Mouse (Mus musculus) MEL (cell line): ENCODE results near the gene Elk3. TPM values are rescaled to one million over a fixed set of nuclear protein-coding genes. Genes with fewer than 3 reads are reported as not detected.

Experiments used
- DNase-seq: peaks from one replicate; pipeline ENCODE4 v3.0.0; 2011; ENCODE audit warnings: low read depth, low spot score
- H3K27ac ChIP-seq: 2 replicates; pipeline ENCODE4 v1.5.1; 2012; ENCODE audit warnings: low read depth, mild to moderate bottlenecking, control low read depth, low read length, moderate library complexity; ENCODE audit not compliant: control insufficient read depth
- H3K27me3 ChIP-seq, 2 experiments: fragments of 150-350 bp in 1 of 2; sonication (generic) in 1 of 2; 2 replicates each; pipeline ENCODE4 v1.6.1; 2012; ENCODE audit warnings: low read length in 2 of 2, mild to moderate bottlenecking in 2 of 2, improper control_type of control experiment in 1 of 2, moderate library complexity in 1 of 2; ENCODE audit not compliant: insufficient read depth in 2 of 2, control insufficient read depth in 1 of 2
- H3K36me3 ChIP-seq, 2 experiments: 2 replicates each; pipeline ENCODE4 v1.6.1; 2012 to 2014; ENCODE audit warnings: low read length in 2 of 2, improper control_type of control experiment in 1 of 2, inconsistent platforms in 1 of 2, mild to moderate bottlenecking in 1 of 2; ENCODE audit not compliant: insufficient read depth in 2 of 2, control insufficient read depth in 1 of 2
- H3K4me1 ChIP-seq, 2 experiments: fragments of 150-350 bp in 1 of 2; sonication (generic) in 1 of 2; 2 replicates each; pipeline ENCODE4 v1.6.1; 2012; ENCODE audit warnings: low read length in 2 of 2, improper control_type of control experiment in 1 of 2, mild to moderate bottlenecking in 1 of 2; ENCODE audit not compliant: insufficient read depth in 2 of 2, control insufficient read depth in 1 of 2
- H3K4me3 ChIP-seq, 2 experiments: fragments of 150-350 bp in 1 of 2; sonication (generic) in 1 of 2; 2 replicates each; pipeline ENCODE4 v1.5.1; 2012; ENCODE audit warnings: low read depth in 2 of 2, low read length in 2 of 2, mild to moderate bottlenecking in 2 of 2, moderate library complexity in 2 of 2, control low read depth in 1 of 2, improper control_type of control experiment in 1 of 2; ENCODE audit not compliant: control insufficient read depth in 1 of 2, insufficient read depth in 1 of 2
- H3K79me2 ChIP-seq: 2 replicates; pipeline ENCODE4 v1.6.1; 2012; ENCODE audit warnings: mild to moderate bottlenecking, low read length, moderate library complexity; ENCODE audit not compliant: control insufficient read depth, poor library complexity, insufficient read depth
- H3K9ac ChIP-seq: 2 replicates; pipeline ENCODE4 v1.6.1; 2012; ENCODE audit warnings: low read depth, mild to moderate bottlenecking, control low read depth, low read length, moderate library complexity; ENCODE audit not compliant: control insufficient read depth, poor library complexity, severe bottlenecking
- H3K9me3 ChIP-seq: fragments of 150-350 bp; sonication (generic); replicated peaks from 2 replicates; pipeline ENCODE4 v1.6.1; 2012; ENCODE audit warnings: mild to moderate bottlenecking, low read length, improper control_type of control experiment, moderate library complexity; ENCODE audit not compliant: insufficient read depth
- BHLHE40 ChIP-seq: IDR thresholded peaks from 2 replicates; pipeline ENCODE4 v1.6.1; 2012; ENCODE audit warnings: low read depth, mild to moderate bottlenecking, inconsistent platforms, low read length, improper control_type of control experiment, borderline replicate concordance
- ETS1 ChIP-seq: IDR thresholded peaks from 2 replicates; pipeline ENCODE4 v1.6.1; 2012; ENCODE audit warnings: low read depth, mild to moderate bottlenecking, inconsistent platforms, low read length, improper control_type of control experiment, moderate library complexity
- GABPA ChIP-seq: IDR thresholded peaks from 2 replicates; pipeline ENCODE4 v1.6.1; 2012; ENCODE audit warnings: low read depth, mild to moderate bottlenecking, inconsistent platforms, low read length, improper control_type of control experiment, moderate library complexity
- GATA1 ChIP-seq: IDR thresholded peaks from 2 replicates; pipeline ENCODE4 v1.6.1; 2011; ENCODE audit warnings: low read depth, low read length, improper control_type of control experiment
- JUND ChIP-seq: IDR thresholded peaks from 2 replicates; pipeline ENCODE4 v1.6.1; 2011; ENCODE audit warnings: low read depth, mild to moderate bottlenecking, improper control_type of control experiment, low read length
- KAT2A ChIP-seq: conservative IDR thresholded peaks from 2 replicates; pipeline ENCODE4 v1.6.1; 2012; ENCODE audit warnings: low read depth, low read length, improper control_type of control experiment, inconsistent platforms
- MAFK ChIP-seq: IDR thresholded peaks from 2 replicates; pipeline ENCODE4 v1.6.1; 2011; ENCODE audit warnings: low read depth, mild to moderate bottlenecking, low read length, improper control_type of control experiment, borderline replicate concordance
- NELFE ChIP-seq: IDR thresholded peaks from 2 replicates; pipeline ENCODE4 v1.6.1; 2011; ENCODE audit warnings: low read depth, low read length, improper control_type of control experiment
- NRF1 ChIP-seq: IDR thresholded peaks from 2 replicates; pipeline ENCODE4 v1.6.1; 2014; ENCODE audit warnings: low read depth, mild to moderate bottlenecking, inconsistent platforms, low read length, improper control_type of control experiment, moderate library complexity; ENCODE audit not compliant: poor library complexity, insufficient read depth, severe bottlenecking
- POLR2A ChIP-seq, 2 experiments: IDR thresholded peaks; 2 replicates each; pipeline ENCODE4 v1.6.1; 2011 to 2012; ENCODE audit warnings: low read length in 2 of 2, mild to moderate bottlenecking in 2 of 2, control low read depth in 1 of 2, improper control_type of control experiment in 1 of 2, low read depth in 1 of 2, moderate library complexity in 1 of 2; ENCODE audit not compliant: control insufficient read depth in 1 of 2, insufficient read depth in 1 of 2, poor library complexity in 1 of 2
- POLR2AphosphoS5 ChIP-seq: IDR thresholded peaks from 2 replicates; pipeline ENCODE4 v1.6.1; 2012; ENCODE audit warnings: low read depth, borderline replicate concordance, mild to moderate bottlenecking, inconsistent platforms, low read length, moderate library complexity, mixed read lengths
- RAD21 ChIP-seq: IDR thresholded peaks from 2 replicates; pipeline ENCODE4 v1.6.1; 2011; ENCODE audit warnings: mild to moderate bottlenecking, low read depth, low read length, improper control_type of control experiment
- RCOR1 ChIP-seq: IDR thresholded peaks from 2 replicates; pipeline ENCODE4 v1.6.1; 2012; ENCODE audit warnings: low read depth, mild to moderate bottlenecking, inconsistent platforms, low read length, improper control_type of control experiment
- TBP ChIP-seq: IDR thresholded peaks from 2 replicates; pipeline ENCODE4 v1.8.0; 2011; ENCODE audit warnings: low read depth, low read length, improper control_type of control experiment
- USF1 ChIP-seq: IDR thresholded peaks from 2 replicates; pipeline ENCODE4 v1.6.1; 2014; ENCODE audit warnings: low read depth, mild to moderate bottlenecking, inconsistent platforms, low read length, improper control_type of control experiment, moderate library complexity
- ZKSCAN1 ChIP-seq: IDR thresholded peaks from 2 replicates; pipeline ENCODE4 v1.6.1; 2012; ENCODE audit warnings: low read depth, mild to moderate bottlenecking, inconsistent platforms, low read length, improper control_type of control experiment, moderate library complexity
- polyA plus RNA-seq, 2 experiments: library from polyadenylated mRNA; stranded (reverse) in 1 of 2; unstranded in 1 of 2; fragments of >175 nt in 1 of 2; fragments of >200 nt in 1 of 2; gene quantifications; 2 replicates each; pipeline versions ENCODE4 v1.2.1 to v1.2.4; 2012; ENCODE audit warnings: low replicate concordance in 2 of 2, low read depth in 1 of 2; ENCODE audit not compliant: insufficient read length in 2 of 2, insufficient read depth in 1 of 2, missing spikeins in 1 of 2
- total RNA-seq: library from RNA; depleted of rRNA; stranded (reverse); fragments of 300-350 nt; gene quantifications from 2 replicates; pipeline ENCODE4 v1.2.3, GENCODE M21; 2012

The Elk3 gene
- total and polyA plus RNA-seq, 3 experiments, result 1.0 to 6.3 TPM; not detected in 1

DNA sequence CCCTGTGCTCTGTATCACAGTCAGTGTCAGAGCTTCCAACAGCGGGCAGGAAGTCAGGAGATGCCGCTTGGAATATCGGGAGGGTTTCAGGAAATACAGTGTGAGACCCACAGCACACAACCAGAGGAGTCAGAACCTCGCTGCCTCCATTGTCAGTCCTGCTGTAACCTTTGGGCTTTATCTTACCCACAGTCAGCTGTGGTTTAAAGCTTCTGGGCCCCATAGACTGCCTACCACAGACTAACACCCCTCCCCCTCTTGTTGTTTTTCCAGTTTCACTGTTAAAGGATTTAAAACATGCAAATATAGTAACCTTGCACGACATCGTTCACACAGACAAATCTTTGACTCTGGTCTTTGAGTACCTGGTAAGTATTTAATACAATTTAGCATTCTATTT lies 85.2 kb downstream of the Elk3 start:
- peaks cover 19 to 40% of the 10 kb centered on the region in 2 experiments for H3K36me3 ChIP-seq
- H3K4me3 ChIP-seq, result no peak overlapping the region
- H3K27me3 ChIP-seq, result no peaks in the 10 kb centered on the region
- no peaks in the 10 kb centered on the region for H3K9me3 ChIP-seq
- DNase-seq, result no peak
- 0 out of 2 replicates have a peak, but pooled peaks cover 4% of the 10 kb centered on the region for H3K79me2 ChIP-seq
- no peak overlapping the region for H3K9ac ChIP-seq
- peak; percentile 34; the same call in 1 of the 2 replicates for TF ChIP-seq ETS1
- TF ChIP-seq ZKSCAN1, result no peak
- H3K4me1 ChIP-seq, result peaks cover 26% of the 10 kb centered on the region in 2 experiments
- H3K27ac ChIP-seq, result no peak overlapping the region

DNA sequence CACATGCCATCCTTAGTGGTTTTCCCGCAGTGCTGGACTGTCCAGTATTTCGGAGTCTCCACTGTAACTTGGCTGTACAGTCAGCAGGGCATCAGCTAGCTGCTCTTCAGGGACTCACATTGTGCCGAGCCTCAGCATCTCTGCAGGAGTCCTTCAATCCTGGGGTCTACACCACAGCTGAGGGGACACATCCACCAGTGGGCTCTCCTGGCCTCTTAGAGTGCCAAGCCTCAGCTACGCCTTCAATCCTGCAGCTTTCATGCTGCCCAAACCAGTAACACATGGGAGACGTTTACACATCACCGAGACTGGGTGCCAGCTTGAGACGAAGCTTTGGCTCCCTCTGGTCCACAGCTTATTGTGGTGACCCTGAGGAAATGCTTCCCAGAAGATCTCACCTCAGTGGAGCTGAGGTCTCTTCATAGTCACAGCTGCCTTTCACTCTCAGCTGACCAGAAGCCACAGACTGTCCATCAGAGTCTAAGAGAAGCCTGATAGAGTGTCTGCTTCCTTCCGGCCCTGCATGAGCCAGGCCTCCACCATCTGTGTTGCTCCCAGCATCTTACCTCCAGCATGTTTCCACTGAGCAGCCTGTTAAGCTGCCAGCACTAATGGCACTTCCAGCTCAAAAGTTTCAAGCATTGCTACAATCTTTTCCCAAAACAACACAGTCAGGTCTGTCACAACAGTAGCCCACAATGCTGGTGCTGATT lies 95.7 kb downstream of the Elk3 start:
- no peak for DNase-seq
- no peak for TF ChIP-seq BHLHE40
- TF ChIP-seq RCOR1, result no peak
- no peak for TF ChIP-seq MAFK
- no peak for TF ChIP-seq USF1
- TF ChIP-seq GABPA, result no peak
- no peak for TF ChIP-seq TBP
- no peak for TF ChIP-seq POLR2AphosphoS5
- TF ChIP-seq NRF1, result no peak
- TF ChIP-seq POLR2A (IDR thresholded peaks at IDR 0.05; ENCODE audit: control insufficient read depth in 1 of 2, insufficient read depth in 1 of 2, low read depth in 1 of 2, low read length in 2 of 2, poor library complexity in 1 of 2), result no peak
- no peak for TF ChIP-seq RAD21
- no peak for TF ChIP-seq GATA1
- no peak for TF ChIP-seq ETS1
- Histone ChIP-seq H3K27ac (no peak overlapping the region), H3K79me2 (no peaks in the 10 kb centered on the region), H3K9ac (no peak overlapping the region), H3K4me1 (no peaks in the 10 kb centered on the region), H3K36me3 (peaks cover 0 to 48% of the 10 kb centered on the region in 2 experiments; a peak in 2 of 4 replicates), H3K4me3 (no peak overlapping the region), H3K9me3 (no peaks in the 10 kb centered on the region), H3K27me3 (no peaks in the 10 kb centered on the region)

DNA sequence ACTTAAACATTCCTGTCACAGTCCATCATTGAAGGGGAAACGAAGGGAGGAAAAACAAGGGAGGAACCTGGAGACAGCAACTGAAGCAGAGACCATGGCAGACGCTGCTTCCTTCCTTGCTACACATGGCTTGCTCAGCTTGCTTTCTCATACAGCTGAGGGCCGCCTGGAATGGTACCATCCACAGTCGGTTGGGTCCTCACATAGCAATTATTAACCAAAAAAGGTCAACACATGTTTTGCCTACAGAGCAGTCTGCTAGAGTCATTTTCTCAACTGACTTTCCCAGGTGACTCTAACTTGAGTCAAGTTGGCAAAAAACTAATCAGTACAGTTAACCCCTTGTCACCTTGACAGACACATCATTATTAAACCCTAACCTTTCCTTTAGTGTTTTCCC lies 96.7 kb downstream of the Elk3 start:
- Histone ChIP-seq H3K27me3 (no peaks in the 10 kb centered on the region), H3K9me3 (no peaks in the 10 kb centered on the region), H3K27ac (no peak overlapping the region), H3K79me2 (no peaks in the 10 kb centered on the region; the same call in 1 of the 2 replicates), H3K4me3 (no peak overlapping the region), H3K36me3 (peaks cover 0 to 50% of the 10 kb centered on the region in 2 experiments; a peak in 2 of 4 replicates), H3K9ac (no peak overlapping the region), H3K4me1 (no peaks in the 10 kb centered on the region)
- TF ChIP-seq NELFE (no peak), KAT2A (no peak), BHLHE40 (no peak), JUND (no peak), RAD21 (no peak)
- DNase-seq, result no peak
